Mouse (Mus musculus): ENCODE measurements at regions not wholly inside any gene's neighbourhood (a gene's known extent, or its start where the extent isn't known, plus 50 kb on each side); places are given as distances from the start of the nearest gene placed in this dataset.
A peak's percentile ranks its signal among the peaks of the same experiment; 100 is the strongest.

- no peak for DNase-seq (ENCODE audit: low read depth, low spot score)
Observed at GRCm38 (mm10) chr9:24942943-24943342, 146.3 kb upstream of the Gm10181 start.

- no peak for DNase-seq (ENCODE audit: low read depth, low spot score)
Observed at GRCm38 (mm10) chr9:24943830-24944229, 145.4 kb upstream of the Gm10181 start.

- DNase-seq (ENCODE audit: low read depth, low spot score) = no peak
Observed at GRCm38 (mm10) chr9:24952516-24952915, 136.7 kb upstream of the Gm10181 start.

- no peak for DNase-seq (ENCODE audit: low read depth, low spot score)
Observed at GRCm38 (mm10) chr9:24955641-24956040, 133.6 kb upstream of the Gm10181 start.

DNA sequence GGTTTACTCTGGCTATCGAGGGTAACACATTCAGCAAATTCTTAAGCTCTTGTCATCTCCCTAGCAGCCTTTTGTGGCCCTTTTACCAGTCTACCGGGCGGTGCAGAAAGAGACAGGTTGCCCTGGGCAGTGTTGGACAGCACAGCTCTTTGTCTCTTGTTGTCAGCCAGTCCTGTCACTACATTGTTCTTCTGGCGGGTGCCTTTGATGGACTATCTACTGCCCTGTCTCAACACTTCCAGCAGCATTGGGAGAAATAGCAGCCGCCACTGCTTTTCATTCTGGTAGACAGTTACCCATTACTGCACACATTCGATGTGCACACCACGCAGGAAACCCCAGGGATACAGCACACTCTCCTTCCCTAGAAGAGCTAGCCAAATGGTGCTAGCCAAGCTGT is 132.7 kb upstream of the Gm10181 start:
- DNase-seq (ENCODE audit: low read depth, low spot score) = no peak

GRCm38 (mm10) chr9:24963290-24963689 is 125.9 kb upstream of the Gm10181 start:
- DNase-seq (ENCODE audit: low read depth, low spot score) = no peak

GRCm38 (mm10) chr9:24967571-24967970 is 121.7 kb upstream of the Gm10181 start:
- DNase-seq (ENCODE audit: low read depth, low spot score) = no peak

DNA sequence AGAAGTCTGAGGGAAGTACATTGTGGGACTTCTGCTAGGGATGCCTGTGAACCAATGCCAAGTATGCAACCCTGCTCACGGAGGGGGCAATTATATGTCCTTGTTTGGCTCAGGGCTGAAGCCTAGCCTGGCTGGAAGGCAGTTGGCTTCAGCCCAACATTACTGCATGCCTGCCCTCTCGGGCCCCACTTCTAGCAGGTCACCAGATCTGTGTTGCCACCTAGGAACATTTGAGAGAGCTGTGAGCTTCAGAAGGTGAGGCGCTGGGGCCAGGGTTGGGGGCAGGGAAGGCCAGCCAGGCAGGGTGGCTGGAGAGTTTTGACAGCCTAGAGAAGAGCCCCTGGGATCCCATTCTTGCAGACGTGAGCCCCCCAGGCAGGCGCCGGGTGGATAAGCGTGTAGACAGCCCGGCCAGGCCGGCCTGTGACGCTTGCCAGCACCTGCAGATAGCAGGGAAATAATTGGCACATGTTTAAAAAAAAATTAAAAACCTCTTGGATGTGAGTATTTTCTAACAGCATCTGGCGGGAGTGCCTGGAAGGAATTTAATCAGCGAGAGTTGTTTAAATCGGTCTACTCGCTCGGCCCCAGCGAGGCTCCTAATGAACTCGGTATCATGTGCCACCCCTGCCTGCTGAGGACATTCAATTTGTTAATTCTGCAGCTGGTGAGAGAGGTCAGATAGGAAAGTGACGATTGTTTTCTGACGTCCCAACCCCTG is 115.0 kb upstream of the Gm10181 start:
- peak; percentile 3 for DNase-seq (ENCODE audit: low read depth, low spot score)

DNA sequence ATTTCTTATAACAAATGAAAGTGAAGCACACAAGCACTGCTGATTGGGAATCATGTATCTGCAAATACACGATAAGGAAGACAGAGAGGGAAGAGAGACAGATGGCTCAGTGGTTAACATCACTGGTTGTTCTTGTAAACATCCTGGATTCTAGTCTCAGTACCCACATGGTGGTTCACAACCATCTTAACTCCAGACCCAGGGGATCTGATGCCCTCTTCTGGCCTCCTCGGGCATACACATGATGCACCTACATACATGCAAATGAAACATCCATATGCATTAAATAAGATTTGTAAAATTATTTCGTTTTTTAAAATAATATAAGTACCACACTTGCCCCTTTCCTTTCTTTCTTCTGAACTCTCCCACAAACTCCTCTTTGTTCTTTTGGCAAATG is 106.4 kb upstream of the Gm10181 start:
- no peak for DNase-seq (ENCODE audit: low read depth, low spot score)

DNA sequence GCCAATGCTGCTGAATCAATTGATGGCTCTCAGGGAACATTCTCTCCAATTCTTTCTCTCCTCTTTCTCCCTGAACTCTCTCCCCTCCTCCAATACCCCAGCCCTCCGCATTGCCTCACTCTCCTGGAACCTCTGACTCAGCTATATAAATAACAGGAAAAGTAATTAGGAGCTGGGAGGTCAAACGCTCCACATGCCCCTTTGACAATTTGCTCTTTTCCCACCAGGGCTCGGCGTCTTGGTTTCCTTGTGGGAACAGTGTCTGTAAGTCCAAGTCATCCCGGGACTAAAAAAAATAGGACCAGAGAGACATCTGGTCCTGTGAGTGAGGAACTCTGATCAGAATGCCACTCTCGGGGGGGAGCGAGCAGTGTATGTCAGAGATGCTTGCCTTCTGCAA is 94.7 kb upstream of the Gm10181 start:
- peak; percentile 7 for DNase-seq (ENCODE audit: low read depth, low spot score)

DNA sequence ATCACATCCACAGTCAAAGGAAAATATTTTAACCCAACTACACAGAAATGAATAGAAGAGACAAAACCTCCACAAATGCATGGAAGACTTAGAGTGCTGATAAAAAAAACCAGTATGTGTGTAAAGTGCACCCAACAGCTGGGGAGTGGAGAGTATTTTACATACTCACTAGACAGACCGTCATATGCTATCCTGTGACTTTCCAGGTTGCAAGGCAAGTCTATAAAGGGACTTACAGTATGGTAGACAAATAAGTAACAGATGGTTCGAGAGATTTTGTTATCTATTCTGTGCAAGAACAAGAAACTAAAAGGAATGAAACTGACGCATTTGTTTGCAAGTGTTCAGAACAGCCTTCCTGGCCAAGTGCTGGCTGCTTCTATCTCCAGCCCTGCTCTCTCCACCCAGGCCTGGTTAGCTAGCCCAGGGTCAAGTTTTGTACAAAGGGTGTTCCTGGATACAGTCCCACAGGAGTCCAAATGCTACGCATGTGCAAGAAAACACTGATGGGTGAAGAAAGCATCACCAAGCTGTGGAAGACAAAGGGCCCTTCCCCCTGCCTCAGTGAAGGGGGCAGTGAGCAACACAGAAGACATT is 68.0 kb upstream of the Gm10181 start:
- DNase-seq (ENCODE audit: low read depth, low spot score) = no peak

DNA sequence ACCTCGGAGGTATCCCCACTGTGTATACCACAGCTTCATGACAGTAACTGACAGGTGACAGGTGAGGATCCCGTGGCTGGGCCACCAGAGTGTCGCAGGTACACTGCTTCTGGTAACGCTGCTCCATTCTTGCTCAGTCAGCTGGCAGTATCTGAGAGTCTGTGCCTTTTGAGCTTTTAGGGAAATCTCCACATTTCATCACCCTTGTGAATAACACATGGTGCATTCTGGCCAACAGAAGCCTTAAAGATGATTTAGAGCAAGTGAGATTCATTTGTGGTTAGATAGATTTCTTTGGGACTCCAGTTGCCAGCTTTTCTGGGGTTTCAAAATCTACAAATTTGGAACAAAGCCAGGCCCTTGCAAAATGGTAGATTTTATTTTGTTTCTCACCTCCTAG is 66.8 kb upstream of the Gm10181 start:
- no peak for DNase-seq (ENCODE audit: low read depth, low spot score)

GRCm38 (mm10) chr9:25024486-25024885 is 64.7 kb upstream of the Gm10181 start:
- no peak for DNase-seq (ENCODE audit: low read depth, low spot score)

- DNase-seq (ENCODE audit: low read depth, low spot score) = peak; percentile 57
Observed at GRCm38 (mm10) chr9:25027581-25027980, 61.6 kb upstream of the Gm10181 start.

DNA sequence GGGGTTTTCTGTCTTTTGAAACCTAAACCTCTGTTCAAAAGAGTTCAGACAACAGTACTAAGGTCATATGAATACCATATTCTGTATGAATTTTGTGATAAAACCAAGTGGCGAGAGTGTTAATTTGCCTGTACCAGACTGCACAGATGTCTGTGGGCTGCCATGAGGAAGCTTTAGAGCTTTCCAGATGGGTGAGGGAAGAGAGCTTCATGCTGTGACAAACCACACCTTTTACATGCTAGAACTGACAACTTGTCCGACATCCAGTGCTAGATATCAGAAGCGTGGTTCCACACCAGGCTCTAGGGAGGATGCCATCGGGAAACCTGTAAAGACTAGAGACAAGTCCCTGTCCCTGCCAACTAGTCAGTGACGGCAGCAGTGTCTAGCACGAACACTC is 60.9 kb upstream of the Gm10181 start:
- no peak for DNase-seq (ENCODE audit: low read depth, low spot score)

DNA sequence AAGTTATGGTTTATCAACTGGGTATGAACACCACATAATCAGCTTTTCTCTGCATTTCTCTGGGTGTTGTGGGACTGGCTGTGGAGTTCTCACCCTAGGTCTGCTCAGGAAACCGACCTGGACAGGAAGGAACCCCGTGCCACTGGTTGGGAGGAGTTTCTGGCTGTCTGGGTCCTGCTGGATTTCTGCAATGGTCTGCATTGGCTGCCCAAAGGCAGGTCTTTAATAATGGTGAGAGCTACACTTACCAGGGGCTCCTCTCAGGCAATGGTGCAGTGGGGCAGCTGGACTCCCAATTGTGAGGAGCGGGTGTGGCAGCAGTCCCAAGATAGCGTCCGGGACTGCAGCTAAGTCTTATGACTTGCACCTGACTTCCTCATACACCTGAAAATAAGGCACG is 57.8 kb upstream of the Gm10181 start:
- DNase-seq (ENCODE audit: low read depth, low spot score) = no peak
